Mouse (Mus musculus): Measurements from ENCODE around the gene Tusc1.

Tusc1 gene

GRCm38 (mm10) chr4:93335118-93336003 is at the start of gene Tusc1:
Gene Tusc1, minus strand, starts transcription at chr4:93335511.
- DNase-seq = peak; percentile 66

GRCm38 (mm10) chr4:93352930-93353329 is 17.6 kb upstream of the Tusc1 start:
- no peak for DNase-seq

DNA sequence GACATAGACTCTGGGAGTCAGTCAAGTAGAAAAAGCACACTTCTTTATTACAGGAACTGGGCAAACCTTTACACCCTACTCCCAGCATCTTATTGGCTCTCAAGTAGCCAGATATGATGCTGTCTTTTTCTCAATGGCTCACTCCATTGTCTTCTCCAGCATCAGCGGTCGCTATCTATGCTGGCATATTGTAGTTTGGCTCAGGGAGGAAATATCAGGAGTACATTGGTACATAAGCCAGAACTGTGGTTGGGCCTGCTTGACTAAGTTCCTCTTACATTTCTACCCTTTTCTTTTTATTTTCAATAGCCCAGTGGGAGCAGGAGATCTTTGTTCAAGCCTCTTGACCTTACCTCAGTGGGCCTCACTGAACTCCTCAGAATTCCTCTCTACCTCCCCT is 9.0 kb upstream of the Tusc1 start:
- DNase-seq = no peak

DNA sequence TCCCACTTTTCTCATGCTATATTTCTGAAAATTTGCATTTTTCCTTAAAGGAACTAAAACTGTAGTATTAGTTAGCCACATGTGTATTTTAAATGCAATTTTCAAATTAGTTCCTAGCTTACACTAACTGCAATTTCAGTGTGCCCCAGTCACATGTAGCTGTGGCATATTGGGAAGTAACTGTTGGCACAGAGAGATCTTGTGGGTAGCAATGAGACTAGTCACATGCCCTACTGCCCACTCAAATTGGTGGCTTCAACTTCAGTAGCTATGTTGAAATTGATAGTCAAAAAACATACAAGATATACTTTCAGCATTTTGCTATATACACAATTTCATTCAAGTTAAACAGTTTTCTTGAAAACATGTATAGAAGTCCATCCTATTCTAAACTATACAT is 6.3 kb upstream of the Tusc1 start:
- no peak for DNase-seq

- DNase-seq = no peak
Observed at GRCm38 (mm10) chr4:93337977-93338376, 2.7 kb upstream of the Tusc1 start.

DNA sequence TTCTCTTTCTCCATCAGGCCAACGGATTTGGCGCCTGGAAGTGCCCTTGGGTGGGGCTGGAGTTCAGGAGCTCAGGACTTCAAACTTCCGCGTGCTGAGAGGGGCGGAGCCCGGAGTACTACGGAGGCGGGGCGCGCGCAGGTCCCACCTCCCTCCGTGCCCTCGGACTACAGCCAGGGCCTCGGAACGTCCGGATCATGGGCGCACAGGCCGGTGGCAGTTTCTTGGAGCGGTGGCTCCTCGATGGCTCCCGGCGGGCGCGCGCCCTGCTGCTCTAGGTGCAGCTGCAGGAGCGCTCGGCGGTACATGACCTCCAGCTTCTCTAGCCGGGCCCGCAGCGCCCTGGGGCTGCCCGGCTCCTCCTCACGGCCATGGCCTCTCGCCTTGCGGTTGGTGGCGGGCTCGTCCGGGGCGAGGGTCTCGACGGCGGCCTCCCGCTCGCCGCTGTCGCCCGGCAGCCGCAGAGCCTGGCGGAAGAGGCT is 634 bp downstream of the Tusc1 start:
- peak; percentile 84 for DNase-seq

DNA sequence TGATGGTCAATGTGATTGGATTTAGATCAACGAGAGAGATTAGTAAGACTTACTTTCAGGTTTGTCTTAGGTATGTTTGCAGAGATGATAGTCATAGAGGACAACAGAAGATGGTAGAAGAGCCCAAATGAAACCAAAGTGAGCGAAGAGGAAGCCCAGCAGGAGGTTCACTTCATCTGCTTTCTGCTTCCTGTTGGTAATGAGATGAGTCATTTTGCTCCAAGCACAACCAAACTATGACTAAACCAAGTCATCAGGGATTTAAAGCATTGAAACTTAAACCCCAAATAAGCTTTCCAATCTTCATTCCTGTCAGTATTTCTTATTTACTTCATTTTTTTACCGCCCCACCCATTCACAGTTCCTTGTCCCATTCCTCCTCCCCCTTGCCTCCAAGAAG is 27.8 kb downstream of the Tusc1 start:
- no peak for DNase-seq

DNA sequence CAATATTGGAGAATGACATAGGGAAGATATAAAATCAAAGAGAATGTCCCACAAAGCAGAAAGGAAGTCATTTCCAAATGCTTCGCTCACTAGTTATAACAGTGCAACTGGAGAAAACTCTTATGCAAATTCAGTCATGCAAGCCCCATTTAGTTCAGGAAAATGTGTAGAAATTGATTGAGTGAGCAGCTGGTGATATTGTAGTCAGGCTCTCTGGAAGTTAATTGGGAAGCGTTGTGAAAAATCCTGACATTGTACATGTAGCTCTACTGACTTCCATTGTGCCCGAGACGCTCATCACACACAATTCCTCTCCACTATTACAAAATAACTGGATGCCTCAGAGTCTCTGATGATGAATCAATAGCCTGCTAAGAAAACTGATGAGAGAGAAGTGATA is 49.2 kb downstream of the Tusc1 start:
- no peak for DNase-seq

Measured in thymus, postnatal 14 days (tissue).